Mouse (Mus musculus) CD8-positive naive resting alpha-beta T cell, adult 2 months (primary cell): Measurements from ENCODE around the gene Slc45a3.

Experiments
- DNase-seq, 2 experiments: peaks; one replicate each; pipeline ENCODE4 v3.0.0; 2022; ENCODE audit warnings: low read depth in 2 of 2, low spot score in 2 of 2

The Slc45a3 gene

DNA sequence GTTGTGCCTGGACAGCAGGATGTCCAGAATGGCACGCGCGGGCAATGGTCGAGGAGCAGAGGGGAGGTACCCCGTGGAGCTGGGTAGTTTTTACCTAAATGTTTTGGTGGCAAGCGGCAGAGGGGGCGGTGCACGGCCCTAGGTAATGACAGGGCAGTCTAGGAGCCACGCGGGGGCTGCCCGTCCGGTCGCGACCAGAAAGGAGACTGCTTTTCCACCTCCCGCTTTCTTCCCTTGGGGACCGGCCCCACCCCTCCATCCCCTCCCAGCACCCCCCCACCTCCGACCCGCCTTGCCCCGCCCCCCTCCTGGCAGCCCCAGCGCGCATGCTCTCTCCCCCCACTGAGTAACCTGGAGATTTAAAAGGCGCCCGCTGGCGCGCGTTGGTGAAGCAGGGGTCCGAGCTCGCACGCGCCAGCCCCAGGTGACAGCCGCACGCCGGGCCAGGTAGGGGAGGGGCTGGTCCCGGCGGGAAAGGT, at the start of gene Slc45a3:
TSS of gene Slc45a3 (plus strand) at position 362 of the 479 bp plus-strand sequence.
- DNase-seq = no peak

DNA sequence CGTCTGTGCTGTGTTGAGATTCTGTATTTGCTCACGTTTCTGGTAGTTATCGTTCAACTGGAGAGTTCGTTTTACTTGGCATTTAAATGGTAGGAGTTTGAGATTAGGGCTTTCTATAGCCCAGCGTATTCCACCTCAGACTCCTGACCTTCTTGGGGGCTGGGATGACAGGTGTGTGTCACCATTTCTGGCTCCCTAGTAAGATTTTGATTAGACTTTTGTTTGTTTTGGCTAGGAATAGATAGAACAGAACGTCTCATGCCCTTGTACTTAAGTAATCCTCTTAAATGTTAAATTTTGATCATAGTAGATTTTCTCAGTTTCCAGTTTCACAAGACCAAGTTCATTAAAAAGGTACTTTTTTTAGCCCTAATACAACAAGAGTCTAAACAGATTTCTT, 45.1 kb upstream of the Slc45a3 start:
- no peak for DNase-seq

GRCm38 (mm10) chr1:131919052-131919451, 43.7 kb upstream of the Slc45a3 start:
- no peak for DNase-seq

- no peak for DNase-seq
Observed at GRCm38 (mm10) chr1:131922100-131922499, 40.7 kb upstream of the Slc45a3 start.

DNA sequence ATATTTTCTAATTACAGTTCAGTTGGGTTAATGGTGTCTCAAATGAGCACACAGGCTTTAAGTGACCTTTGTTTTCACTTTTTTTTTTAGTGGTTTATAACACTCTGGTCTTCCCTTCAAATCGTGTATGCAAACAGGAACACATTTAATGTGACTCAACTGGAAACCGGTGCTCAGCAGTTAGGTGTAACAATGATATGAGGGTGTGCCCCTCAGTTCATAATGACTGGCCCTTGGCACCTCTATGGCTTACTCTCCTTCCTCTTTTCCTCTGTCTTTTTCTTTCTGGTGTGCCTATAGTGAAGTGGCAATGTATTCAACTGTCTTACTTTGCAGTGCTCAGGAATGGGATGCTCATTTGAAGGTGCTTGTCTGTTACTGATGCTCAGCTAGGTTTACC, 29.3 kb upstream of the Slc45a3 start:
- no peak for DNase-seq

DNA sequence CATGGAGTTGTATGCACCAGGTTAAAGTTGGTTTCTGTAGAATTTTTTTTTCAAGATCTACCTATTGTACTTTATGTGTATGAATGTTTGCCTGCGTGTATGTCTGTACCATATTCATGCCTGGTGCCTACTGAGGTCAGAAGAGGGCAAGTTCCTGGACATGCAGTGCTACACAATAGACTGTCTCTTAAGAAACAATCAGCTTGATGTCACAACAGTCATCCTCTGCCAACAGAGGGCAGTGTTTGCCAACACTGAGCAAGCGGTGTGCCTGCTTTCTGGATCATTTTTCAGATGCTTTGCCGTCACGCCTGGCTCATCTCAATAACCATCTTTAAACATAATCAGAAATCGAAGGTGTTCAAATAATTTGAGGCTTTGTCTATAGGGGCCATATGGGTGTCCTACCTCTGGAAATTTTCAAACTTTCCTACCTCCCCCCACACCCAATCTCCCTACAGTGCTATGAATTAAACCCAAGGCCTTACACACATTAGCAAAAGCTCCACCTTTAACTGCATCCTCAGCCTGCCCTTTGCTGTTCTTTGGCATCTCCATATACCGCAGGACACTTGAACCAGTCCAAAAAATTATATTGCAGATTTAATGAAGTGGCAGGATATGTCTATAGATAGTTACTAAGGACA, 25.0 kb upstream of the Slc45a3 start:
- DNase-seq = peak in 1 of 2 experiments; percentile 13

DNA sequence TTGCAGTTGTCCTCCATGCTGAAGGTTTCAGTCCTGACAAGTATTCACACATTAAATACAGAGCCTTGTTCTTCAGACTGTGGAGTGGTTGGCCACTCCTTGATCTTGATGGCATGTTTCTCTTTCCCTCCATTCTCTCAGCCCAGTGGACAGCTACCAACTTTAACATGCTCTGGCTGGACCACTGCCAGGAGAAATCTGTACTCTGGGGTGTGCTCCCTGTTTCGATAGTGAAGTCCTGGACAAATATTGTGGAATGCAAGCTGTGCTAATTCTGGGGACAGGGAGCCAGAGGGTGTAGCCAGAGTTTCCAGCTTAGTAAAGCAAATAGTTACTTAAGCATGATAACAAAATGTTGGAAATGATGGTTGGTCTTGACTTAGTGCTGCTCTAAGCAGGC, 24.0 kb upstream of the Slc45a3 start:
- DNase-seq = no peak

DNA sequence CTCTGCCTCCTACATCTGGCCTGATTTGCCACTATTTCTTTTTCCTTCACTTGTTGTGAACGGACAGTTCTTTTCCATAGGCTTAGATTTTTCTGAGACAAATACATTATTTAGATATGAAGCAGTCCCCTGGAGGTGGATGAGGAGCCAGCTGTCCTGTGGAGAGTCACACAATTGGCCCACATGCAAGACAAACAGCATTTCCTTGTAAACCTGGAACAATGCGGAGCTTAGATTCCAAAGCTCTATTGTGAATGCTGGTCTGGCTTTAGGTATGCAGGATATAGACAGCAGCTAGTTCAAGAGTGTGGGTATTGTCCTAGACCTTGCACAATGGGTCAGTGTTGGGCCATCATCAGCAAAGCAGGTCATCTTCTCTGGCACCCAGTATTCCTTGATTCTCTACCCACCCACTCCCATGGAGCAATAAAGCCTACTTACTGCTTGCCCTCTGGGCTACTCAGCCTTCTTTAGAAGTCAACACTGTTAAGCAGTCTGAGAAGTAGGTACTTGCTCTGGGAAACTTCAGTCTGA, 22.0 kb upstream of the Slc45a3 start:
- DNase-seq = no peak

DNA sequence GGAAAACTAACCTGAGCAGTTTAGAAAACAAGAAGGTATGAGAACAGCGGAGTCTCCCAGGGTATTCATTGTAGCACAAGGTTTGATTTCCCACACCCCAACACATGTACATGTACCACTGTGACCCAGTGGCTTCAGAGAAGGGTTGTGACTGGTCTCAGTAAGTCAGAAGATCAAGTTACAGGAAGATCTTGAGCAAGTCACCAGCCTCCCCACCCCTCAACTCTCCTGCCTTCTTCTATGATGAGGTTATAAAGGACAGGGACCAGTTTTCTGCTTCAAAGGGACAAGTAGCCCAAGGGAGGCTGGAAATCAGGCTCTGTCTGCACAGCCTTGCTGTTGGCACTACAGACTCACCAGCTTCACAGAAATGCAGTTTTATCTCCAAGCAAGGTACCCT, 21.3 kb upstream of the Slc45a3 start:
- no peak for DNase-seq

DNA sequence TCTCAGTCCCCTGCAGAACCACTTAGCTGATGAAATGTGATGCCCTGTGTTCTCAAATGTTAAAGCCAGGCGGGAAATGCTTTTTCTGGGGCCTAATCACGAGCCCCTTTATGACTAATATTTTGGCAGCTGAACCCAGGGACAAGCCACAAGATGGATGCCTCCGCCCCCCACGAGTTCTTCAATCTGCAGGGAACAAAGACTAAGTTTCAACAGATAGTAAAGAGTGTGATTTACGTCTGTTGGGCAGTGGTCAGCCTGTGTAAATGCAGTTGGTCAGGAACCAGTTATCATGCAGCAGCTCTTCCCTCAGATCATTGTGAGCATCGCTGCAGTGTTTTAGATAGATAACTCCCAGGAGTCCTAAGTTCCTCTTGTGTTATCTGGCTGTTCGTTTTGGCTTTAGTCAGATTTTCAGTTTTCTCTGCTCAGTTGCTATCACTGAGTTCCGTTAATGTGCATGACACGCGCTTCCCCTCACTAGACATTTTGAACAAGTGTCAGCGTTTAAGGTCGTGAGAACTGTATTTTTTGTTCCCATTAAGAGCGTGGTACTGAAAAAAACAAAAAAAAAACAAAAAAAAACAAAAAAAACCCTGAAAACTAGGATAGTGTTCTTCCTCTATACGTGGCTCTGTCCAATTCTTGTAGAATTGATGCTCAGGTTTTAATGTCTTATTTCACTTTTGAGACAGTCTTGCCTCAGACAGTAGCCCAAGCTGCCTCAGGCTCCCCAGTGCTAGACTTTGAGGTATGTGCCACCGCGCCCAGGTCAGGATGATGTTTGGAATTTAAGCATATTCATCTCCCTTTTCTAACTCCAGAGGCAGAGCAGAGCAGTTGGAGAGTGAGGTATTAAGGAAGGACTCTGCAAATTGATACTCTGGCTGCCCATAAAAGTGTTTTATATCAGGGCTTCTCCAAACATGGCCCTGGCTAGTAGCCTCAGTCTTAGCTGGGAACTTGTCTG, 19.9 kb upstream of the Slc45a3 start:
- DNase-seq = no peak

DNA sequence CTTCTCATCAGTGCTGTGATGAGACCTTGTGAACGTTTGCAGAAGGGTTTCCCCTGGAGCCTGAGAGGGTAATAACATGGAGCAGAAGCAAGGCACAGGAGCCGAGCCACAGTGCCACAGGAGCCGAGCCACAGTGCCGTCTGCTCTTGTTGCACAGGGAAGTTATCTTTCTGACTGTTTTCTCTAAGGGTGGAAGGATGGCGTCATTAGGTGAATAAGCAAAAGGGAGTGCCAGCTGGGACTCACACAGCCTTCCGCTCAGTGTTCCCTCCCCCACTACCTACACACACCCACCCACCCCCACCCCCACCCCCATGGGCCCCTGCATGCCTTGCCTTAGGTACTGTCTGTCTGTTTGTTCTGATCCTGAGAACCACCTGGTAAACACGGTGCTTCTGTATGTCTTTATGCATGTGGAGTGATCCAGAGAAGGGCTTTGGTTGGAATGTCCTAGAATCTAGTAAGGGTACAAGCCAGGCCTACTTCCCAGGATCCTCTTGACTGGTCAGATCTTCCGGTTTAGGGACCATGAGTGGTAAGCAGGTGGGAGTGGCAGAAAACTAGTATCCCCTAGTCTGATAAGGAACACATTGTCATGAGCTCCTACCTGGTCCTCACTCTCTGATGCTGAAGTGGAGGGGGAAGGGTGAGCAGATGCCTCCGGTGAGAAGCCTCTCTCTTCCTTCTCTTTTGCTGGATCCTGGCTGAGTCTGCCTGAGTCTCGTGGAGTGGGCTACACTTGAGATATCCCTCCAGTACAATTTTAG, 16.9 kb upstream of the Slc45a3 start:
- no peak for DNase-seq

DNA sequence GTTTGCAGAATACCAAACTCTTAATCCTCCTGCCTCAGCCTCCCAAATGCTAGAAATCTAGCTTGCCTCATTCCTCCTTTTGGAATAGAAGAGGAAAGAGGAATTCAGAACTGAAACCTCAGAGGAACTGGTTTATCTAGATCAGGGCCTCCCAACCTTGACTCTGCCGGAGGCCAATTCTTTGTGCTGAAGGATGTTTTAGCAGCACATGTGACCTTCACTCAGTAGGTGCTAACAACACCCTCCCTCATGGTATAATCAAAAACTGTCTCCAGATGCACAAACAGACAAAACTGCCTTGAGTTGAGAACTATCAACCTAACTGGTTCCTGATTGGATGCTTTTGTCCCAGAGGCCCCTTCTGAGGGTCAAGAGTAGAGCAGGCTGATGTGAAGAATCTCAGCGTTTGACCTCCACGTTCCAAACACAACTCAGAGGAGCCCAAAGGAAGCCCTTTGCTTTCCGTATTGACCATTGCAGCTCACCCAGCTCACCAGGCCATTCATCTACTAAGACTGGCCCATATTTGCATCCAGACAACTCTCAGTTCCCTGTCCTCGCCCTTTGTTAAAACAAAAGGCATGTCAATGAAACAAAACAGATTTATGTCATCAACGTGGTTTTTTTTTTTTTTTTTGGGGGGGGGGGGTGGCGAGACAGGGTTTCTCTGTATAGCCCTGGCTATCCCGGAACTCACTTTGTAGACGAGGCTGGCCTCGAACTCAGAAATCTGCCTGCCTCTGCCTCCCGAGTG, 16.1 kb upstream of the Slc45a3 start:
- DNase-seq = no peak

DNA sequence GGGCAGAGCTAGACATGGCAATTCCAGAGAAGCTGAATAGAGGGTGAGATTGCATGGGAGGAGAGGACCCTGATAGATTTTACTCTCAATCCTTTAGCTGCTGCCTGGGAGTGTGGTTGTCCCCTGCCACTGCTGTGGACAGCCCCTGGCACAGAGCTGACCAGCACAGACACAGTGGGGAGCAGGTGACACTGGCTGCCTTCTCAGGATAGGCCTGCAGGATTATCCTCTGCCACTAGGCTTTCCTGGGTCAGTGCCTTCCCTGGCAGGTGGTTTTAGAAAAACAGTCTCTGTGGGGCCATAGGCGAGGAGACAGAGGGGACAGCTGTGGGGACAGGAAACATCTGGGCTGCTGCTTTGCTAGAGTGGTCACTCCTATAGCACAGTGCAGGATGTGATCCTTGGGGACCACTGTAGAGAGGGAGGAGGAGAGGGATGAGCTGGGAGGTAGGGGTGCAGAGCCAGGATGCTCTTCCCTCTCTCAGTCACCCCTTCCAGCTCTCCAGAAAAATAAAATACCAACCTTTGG, 14.7 kb upstream of the Slc45a3 start:
- DNase-seq = no peak

DNA sequence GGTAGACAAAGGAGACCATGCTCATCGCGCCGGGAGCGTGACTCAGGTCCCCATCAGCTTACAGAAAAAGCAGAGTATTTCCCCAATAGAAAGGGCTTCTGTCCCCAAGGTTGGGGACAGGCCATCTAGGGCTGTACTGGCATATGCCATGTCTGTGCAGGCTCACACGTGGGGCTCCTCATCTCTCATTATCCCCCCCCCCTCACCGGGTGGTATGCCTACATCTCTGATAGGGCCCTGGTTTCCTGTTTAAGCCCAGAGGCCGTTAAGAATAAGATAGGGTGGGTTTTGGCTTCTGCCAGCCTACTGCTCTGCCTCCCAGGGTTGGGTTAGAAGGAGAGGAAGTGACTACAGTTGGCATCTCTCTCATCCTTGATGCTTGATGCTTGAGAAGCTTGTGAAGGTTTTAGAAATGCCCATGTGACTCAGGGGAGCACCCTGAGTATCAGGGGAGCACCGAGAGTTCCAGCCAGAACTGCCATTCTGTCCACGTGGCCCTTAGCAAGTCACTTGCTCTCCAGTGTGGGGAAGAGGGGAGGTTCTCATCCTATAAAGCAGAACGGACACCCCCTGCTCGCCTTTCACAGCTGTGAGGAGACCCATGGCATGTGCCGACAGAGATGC, 8.4 kb upstream of the Slc45a3 start:
- no peak for DNase-seq

GRCm38 (mm10) chr1:131955131-131955757, 7.5 kb upstream of the Slc45a3 start:
- no peak for DNase-seq

DNA sequence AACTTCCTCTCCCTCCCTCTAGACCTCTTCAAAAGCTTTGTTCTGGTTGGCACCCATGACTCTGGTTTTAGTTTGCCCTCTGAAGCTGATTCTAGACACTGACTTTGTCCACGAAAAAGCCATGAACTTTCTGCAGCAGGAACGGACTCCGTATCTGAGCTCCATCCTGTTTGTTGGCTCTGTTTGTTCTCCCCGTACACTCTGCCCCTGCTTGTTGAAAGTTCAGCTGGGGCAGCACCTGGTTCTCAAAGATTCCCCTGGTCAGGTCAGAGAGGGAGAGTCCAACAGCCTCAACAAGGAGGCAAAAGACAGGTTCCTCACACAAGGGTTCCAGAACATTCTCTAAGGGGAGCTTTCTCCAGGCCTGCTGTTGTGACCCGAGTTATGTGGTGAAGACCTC, 5.4 kb upstream of the Slc45a3 start:
- no peak for DNase-seq

DNA sequence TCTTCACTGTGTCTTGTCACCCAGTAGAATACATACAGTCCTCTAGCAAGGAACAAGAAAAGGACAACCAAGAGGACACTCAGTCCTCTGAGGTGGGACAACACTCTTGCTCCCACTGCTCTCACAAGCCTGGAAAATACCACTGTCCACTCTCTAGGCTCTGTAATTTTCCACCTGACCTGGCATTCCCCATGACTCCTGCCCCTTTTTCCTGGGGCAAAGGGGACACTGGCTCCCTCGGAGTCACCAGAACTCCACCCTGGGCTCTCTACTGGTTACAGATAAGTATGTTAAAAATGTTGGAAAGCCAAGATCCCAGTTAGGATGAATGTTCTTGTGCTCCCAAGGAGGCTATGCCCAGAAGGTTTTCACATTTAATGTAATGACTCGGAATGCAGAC, 1.8 kb upstream of the Slc45a3 start:
- DNase-seq = no peak

GRCm38 (mm10) chr1:131963085-131963951, 551 bp downstream of the Slc45a3 start:
- DNase-seq = no peak
